Mouse (Mus musculus) right cerebral cortex, postnatal 4 days (tissue): ENCODE data around the gene Olfr639.
"Not testable (repeated sequence)": the region's sequence is repeated elsewhere in the genome, so short reads cannot be mapped to it uniquely, and the experiment has no call there.

ENCODE experiments used
- DNase-seq: peaks from one replicate; pipeline ENCODE4 v3.0.0-alpha.2; 2022

Olfr639 gene

GRCm38 (mm10) chr7:104017203-104017602 is at the start of gene Olfr639:
Olfr639 (minus strand) TSS chr7:104017303.
- DNase-seq = no peak

- DNase-seq = no peak
These were observed 44.2 kb upstream of the Olfr639 start, which contains the start of gene 4930516K23Rik for GRCm38 (mm10) chr7:104061345-104061744. 4930516K23Rik (minus strand) TSS chr7:104061445.

- no peak for DNase-seq
These were observed 42.1 kb upstream of the Olfr639 start for GRCm38 (mm10) chr7:104059215-104059614.

- no peak for DNase-seq
These were observed 35.5 kb upstream of the Olfr639 start, which contains the start of gene Olfr642 for GRCm38 (mm10) chr7:104052566-104052965. Olfr642 (minus strand) TSS chr7:104052666.

GRCm38 (mm10) chr7:104050745-104051144 is 33.6 kb upstream of the Olfr639 start:
- no peak for DNase-seq

- DNase-seq = no peak
These were observed 18.0 kb upstream of the Olfr639 start, which contains the start of gene Olfr641 for GRCm38 (mm10) chr7:104035145-104035544. Olfr641 (plus strand) TSS chr7:104035445.

- no peak for DNase-seq
These were observed 9.9 kb upstream of the Olfr639 start for GRCm38 (mm10) chr7:104026978-104027377.

GRCm38 (mm10) chr7:104025473-104025872 is 8.4 kb upstream of the Olfr639 start, which contains the start of gene Olfr640:
Olfr640 (minus strand) TSS chr7:104025573.
- DNase-seq = no peak

- no peak for DNase-seq
These were observed 4.5 kb upstream of the Olfr639 start for GRCm38 (mm10) chr7:104021651-104022050.

- no peak for DNase-seq
These were observed 1.9 kb upstream of the Olfr639 start for GRCm38 (mm10) chr7:104018953-104019352.

GRCm38 (mm10) chr7:103999124-103999523 is 18.0 kb downstream of the Olfr639 start:
- DNase-seq = no peak

- no peak for DNase-seq
These were observed 18.7 kb downstream of the Olfr639 start, which contains the start of gene Olfr638 for GRCm38 (mm10) chr7:103998446-103998845. Olfr638 (plus strand) TSS chr7:103998746.

- no peak for DNase-seq
These were observed 45.3 kb downstream of the Olfr639 start for GRCm38 (mm10) chr7:103971782-103972181.

GRCm38 (mm10) chr7:103970852-103971251 is 46.3 kb downstream of the Olfr639 start, which contains the start of gene Olfr635:
Olfr635 (plus strand) TSS chr7:103971152.
- DNase-seq = no peak

- DNase-seq = not testable (repeated sequence)
These were observed 50.2 kb downstream of the Olfr639 start for GRCm38 (mm10) chr7:103966873-103967272.
